Mouse (Mus musculus) kidney, adult 2 months (tissue): ENCODE data around the gene Ppp1r1a.

Experiments used
- CTCF ChIP-seq: fragments of 200-500 bp; conservative IDR thresholded peaks from 2 replicates; pipeline ENCODE4 v1.5.1; 2011; ENCODE audit warnings: low read depth, mild to moderate bottlenecking, control low read depth, low read length, moderate library complexity, mixed read lengths; ENCODE audit not compliant: insufficient read depth, insufficient read length
- POLR2A ChIP-seq: fragments of 200-500 bp; IDR thresholded peaks from one replicate; pipeline ENCODE4 v1.6.1; 2011; ENCODE audit warnings: low read depth, low read length, control low read depth

DNA sequence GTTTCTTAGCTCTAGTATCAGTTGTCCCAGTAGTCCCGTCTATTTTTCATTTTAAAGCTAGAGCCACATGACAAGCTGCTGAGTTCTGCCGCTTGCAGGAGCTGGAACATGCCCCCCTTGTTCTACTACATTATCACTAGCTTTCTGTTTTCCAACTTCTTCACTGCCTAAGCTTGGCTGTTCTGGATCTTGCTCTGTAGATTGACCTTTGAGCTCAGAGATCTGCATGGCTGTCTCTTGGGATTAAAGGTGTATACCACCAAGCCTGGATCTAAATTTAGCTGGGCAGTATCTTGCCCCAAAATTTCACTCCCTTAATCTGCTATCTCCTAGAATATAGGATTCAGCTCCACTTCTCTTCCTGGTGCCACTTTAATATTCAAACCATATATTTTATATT, 48.1 kb upstream of the Ppp1r1a start:
- TF ChIP-seq CTCF (no peak), POLR2A (no peak)
